In the genomic region with DNA sequence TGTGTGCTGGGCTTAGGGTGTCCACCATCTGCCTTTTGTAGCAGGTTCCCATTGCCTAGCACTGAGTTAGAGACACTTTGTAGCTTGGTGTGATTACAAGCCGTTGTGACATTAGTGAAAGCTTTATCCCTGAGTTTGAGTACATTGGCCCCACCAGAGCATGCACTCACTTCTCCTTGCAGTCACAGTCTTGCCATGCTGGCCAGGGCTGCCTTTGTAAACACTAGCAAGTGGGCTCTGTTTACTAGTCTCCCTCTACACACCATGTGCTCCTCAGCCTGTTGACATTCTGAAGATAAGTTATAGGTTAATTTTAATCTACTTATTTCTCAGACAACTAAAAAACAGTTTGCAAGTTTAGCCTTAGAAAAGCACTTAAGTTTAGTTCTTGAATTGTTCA, we compare ENCODE assay signal across 15 mouse cellular contexts. TPM values are rescaled to one million over a fixed set of nuclear protein-coding genes. Genes with fewer than 3 reads are reported as not detected.
DNase-seq lines count a peak whose midpoint lies in the region; ATAC-seq and TF ChIP-seq lines count a peak whose summit lies in the region.
"Had no signal": no experiment of that assay in that cellular context is flagged by ENCODE, and none has a peak within 500 bp of the region (broad histone marks: within the 10 kb centered on the region; RNA-seq: fewer than 3 reads in every experiment).

No protein-coding gene starts in this region.

- peak; percentile 55 for ATAC-seq in heart, postnatal 0 days (ENCODE audit: insufficient read depth, low read depth)
- ATAC-seq: forebrain, embryonic 13.5 days; hindbrain, embryonic 16.5 days had no signal

- H3K27ac ChIP-seq in gastrocnemius, adult 2 months: peak overlapping the region; percentile 68
- peak overlapping the region; percentile 71 for H3K27ac ChIP-seq in heart, postnatal 0 days (ENCODE audit: low read depth)
- peak overlapping the region; percentile 21; the same call in 1 of the 2 replicates for H3K27ac ChIP-seq in testis, adult 2 months (ENCODE audit: control insufficient read depth, insufficient read depth, low read depth, low read length)
- H3K27ac ChIP-seq: embryonic facial prominence, embryonic 13.5 days; forebrain, embryonic 13.5 days had no signal

- no peaks in the 10 kb centered on the region for H3K36me3 ChIP-seq in heart, postnatal 0 days (replicated peaks; ENCODE audit: control insufficient read depth, insufficient read depth, low read length)
- H3K36me3 ChIP-seq in testis, adult 2 months (ENCODE audit: control insufficient read depth, insufficient read depth, low read length): no peaks in the 10 kb centered on the region
- H3K36me3 ChIP-seq: embryonic facial prominence, embryonic 13.5 days had no signal

- H3K9me3 ChIP-seq in heart, postnatal 0 days (replicated peaks; ENCODE audit: control insufficient read depth, low read length): no peaks in the 10 kb centered on the region
- H3K9me3 ChIP-seq: embryonic facial prominence, embryonic 13.5 days; forebrain, embryonic 13.5 days had no signal

- DNase-seq in gastrocnemius, adult 2 months: no peak
- no peak for DNase-seq in gastrocnemius, postnatal 4 days (ENCODE audit: low spot score in 2 of 2)
- DNase-seq in heart, postnatal 0 days (ENCODE audit: low spot score): peak; percentile 45
- no peak for DNase-seq in heart, adult 18-20 months
- DNase-seq in testis, postnatal 14 days (ENCODE audit: low spot score): no peak
- no peak for DNase-seq in thymus, adult 18-20 months
- no peak for DNase-seq in cerebellum, adult 9-10 months
- DNase-seq: left cerebral cortex, postnatal 4 days; right cerebral cortex, postnatal 25 days; thymus, postnatal 25 days had no signal

- WGBS in heart, postnatal 0 days: 27% methylated on average over 1 of the region's 1 CpGs

- no peak for TF ChIP-seq CTCF in gastrocnemius, adult 2 months (IDR thresholded peaks at IDR 0.05)
- TF ChIP-seq CTCF in heart, postnatal 0 days (IDR thresholded peaks at IDR 0.05; ENCODE audit: low read depth): no peak
- TF ChIP-seq CTCF in testis, adult 2 months (IDR thresholded peaks at IDR 0.05; ENCODE audit: control insufficient read depth, insufficient read depth, insufficient replicate concordance, low read depth, low read length): no peak

- peak overlapping the region; percentile 1; the same call in 1 of the 2 replicates for H3K4me3 ChIP-seq in gastrocnemius, adult 2 months
- H3K4me3 ChIP-seq in heart, postnatal 0 days (ENCODE audit: low read depth, low read length): no peak overlapping the region
- no peak overlapping the region for H3K4me3 ChIP-seq in testis, adult 2 months (ENCODE audit: control insufficient read depth, low read depth, low read length)
- H3K4me3 ChIP-seq: embryonic facial prominence, embryonic 13.5 days; forebrain, embryonic 13.5 days had no signal

- peak overlapping the region; percentile 25; the same call in 1 of the 2 replicates for H3K4me2 ChIP-seq in heart, postnatal 0 days (ENCODE audit: low read depth, low read length)
- H3K4me2 ChIP-seq: embryonic facial prominence, embryonic 13.5 days; forebrain, embryonic 13.5 days; liver, embryonic 11.5 days had no signal

- peaks cover 57% of the 10 kb centered on the region for H3K4me1 ChIP-seq in heart, postnatal 0 days (ENCODE audit: control insufficient read depth, insufficient read depth)
- H3K4me1 ChIP-seq in testis, adult 2 months (ENCODE audit: control insufficient read depth, insufficient read depth, low read length): peaks cover 4% of the 10 kb centered on the region; the same call in 1 of the 2 replicates

- no peak overlapping the region for H3K9ac ChIP-seq in heart, postnatal 0 days (replicated peaks; ENCODE audit: low read depth, low read length)
- H3K9ac ChIP-seq: embryonic facial prominence, embryonic 13.5 days; forebrain, embryonic 13.5 days had no signal

- intact Hi-C loops in gastrocnemius, adult 2 months (cut with DNase I): no loop called here

- H3K27me3 ChIP-seq in heart, postnatal 0 days (ENCODE audit: control insufficient read depth, insufficient read depth, low read length): no peaks in the 10 kb centered on the region
- no peaks in the 10 kb centered on the region for H3K27me3 ChIP-seq in testis, adult 2 months (ENCODE audit: control insufficient read depth, insufficient read depth, low read length)
- H3K27me3 ChIP-seq: embryonic facial prominence, embryonic 13.5 days; forebrain, embryonic 13.5 days had no signal

- no peak for TF ChIP-seq EP300 in heart, postnatal 0 days (IDR thresholded peaks at IDR 0.05; ENCODE audit: low read depth)

- no peak for TF ChIP-seq POLR2A in testis, adult 2 months (IDR thresholded peaks at IDR 0.05; ENCODE audit: control insufficient read depth, low read depth, low read length)

RNA-seq across cellular contexts. Expression of a gene that starts 37.7 kb away (rescaled TPM):
- total RNA-seq in gastrocnemius, adult 2 months (2021): 10 to 100 TPM; 94.4 to 98.0 TPM
- total RNA-seq in gastrocnemius, postnatal 4 days (2021): 100 to 1,000 TPM; 114 to 123 TPM
- total RNA-seq in heart, postnatal 0 days (2014; rRNA removed; ENCODE audit: low replicate concordance): 55.2 and 90.3 TPM in 2 replicates
- 6.9 and 7.7 TPM in 2 replicates for polyA plus RNA-seq in heart, postnatal 0 days (2015; fragmentation: Nextera tagmentation; extraction: Ambion mirVana)
- 10 to 100 TPM; 64.8 to 73.1 TPM for total RNA-seq in heart, adult 18-20 months (2021)
- polyA plus RNA-seq in testis, adult 2 months (2012; rRNA removed): 14.0 and 15.0 TPM in 2 replicates

Comparison
In these comparisons a context has a peak if more than half of its experiments do, and no peak if none do; other contexts are left out.
1. H3K27ac ChIP-seq: peak in every context shown above with its lines; median percentile 71 in heart, postnatal 0 days; 68 in gastrocnemius, adult 2 months; 21 in testis, adult 2 months.